Mouse (Mus musculus): Measurements from ENCODE around the gene Rbbp5.

DNA sequence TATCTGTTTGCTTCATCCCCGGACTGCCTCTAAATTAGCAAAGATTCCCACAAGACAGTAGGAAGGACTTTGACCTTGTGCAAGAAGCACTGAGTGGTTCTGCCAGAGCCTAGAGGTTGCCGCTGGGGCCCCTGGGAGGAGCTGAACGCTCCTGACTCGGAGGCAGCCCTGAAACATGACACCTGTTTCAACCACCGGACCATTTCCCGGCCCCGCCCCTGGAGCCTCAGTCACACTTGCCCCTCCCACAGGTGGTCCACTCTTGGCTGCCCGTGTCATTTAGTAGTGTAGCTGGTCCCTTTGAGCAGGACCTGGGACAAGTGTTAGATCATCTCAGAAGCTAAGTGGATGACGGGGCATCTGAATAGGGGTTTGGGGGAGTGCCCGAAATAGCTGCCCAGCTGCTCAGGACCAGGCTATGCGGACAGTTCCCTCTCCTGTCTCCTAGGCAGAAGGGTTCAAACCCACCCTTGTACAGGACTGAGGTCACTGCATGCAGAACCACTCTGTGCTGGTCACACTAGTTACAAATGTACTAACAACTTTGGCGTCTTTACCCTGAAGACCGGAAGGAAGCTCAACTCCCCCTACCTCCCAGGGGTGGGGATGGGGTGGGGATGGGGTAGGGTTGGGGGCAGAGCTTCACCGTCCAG is 64.1 kb downstream of the Rbbp5 start:
- TF ChIP-seq CTCF (IDR thresholded peaks at IDR 0.05) (no peak), EP300 (IDR thresholded peaks at IDR 0.05) (no peak)
